Mouse (Mus musculus) ovary, postnatal 10 days (tissue): ENCODE results near the gene Krtap4-16.
"Not testable (repeated sequence)": the region's sequence is repeated elsewhere in the genome, so short reads cannot be mapped to it uniquely, and the experiment has no call there.

ENCODE experiments used
- DNase-seq: peaks from one replicate; pipeline ENCODE4 v3.0.0; 2022; ENCODE audit warnings: low spot score

Gene Krtap4-16

GRCm38 (mm10) chr11:99851508-99851907, at the start of gene Krtap4-16:
Krtap4-16 (minus strand) TSS chr11:99851608.
- no peak for DNase-seq

- DNase-seq: not testable (repeated sequence)
Measured at GRCm38 (mm10) chr11:99878887-99879286, 27.5 kb upstream of the Krtap4-16 start, which contains the start of gene Gm11567. Gm11567 (plus strand) TSS chr11:99879187.

- DNase-seq: not testable (repeated sequence)
Measured at GRCm38 (mm10) chr11:99873089-99873488, 21.7 kb upstream of the Krtap4-16 start, which contains the start of gene Krtap9-1. Krtap9-1 (plus strand) TSS chr11:99873389.

GRCm38 (mm10) chr11:99864176-99864575, 12.8 kb upstream of the Krtap4-16 start, which contains the start of gene Gm11559:
Gm11559 (plus strand) TSS chr11:99864476.
- not testable (repeated sequence) for DNase-seq

GRCm38 (mm10) chr11:99858761-99859160, 7.4 kb upstream of the Krtap4-16 start:
- no peak for DNase-seq

GRCm38 (mm10) chr11:99857617-99858016, 6.2 kb upstream of the Krtap4-16 start, which contains the start of gene Gm11568:
Gm11568 (plus strand) TSS chr11:99857917.
- no peak for DNase-seq

GRCm38 (mm10) chr11:99854121-99854520, 2.7 kb upstream of the Krtap4-16 start:
- no peak for DNase-seq

GRCm38 (mm10) chr11:99846746-99847145, 4.7 kb downstream of the Krtap4-16 start:
- DNase-seq: no peak

GRCm38 (mm10) chr11:99842185-99842584, 9.2 kb downstream of the Krtap4-16 start:
- no peak for DNase-seq

- DNase-seq: no peak
Measured at GRCm38 (mm10) chr11:99837966-99838365, 13.4 kb downstream of the Krtap4-16 start, which contains the start of gene 2300003K06Rik. 2300003K06Rik (minus strand) TSS chr11:99838066.

GRCm38 (mm10) chr11:99815566-99815965, 35.8 kb downstream of the Krtap4-16 start, which contains the start of gene Gm11564:
Gm11564 (minus strand) TSS chr11:99815666.
- not testable (repeated sequence) for DNase-seq

- not testable (repeated sequence) for DNase-seq
Measured at GRCm38 (mm10) chr11:99809792-99810191, 41.6 kb downstream of the Krtap4-16 start, which contains the start of gene Krtap4-13. Krtap4-13 (minus strand) TSS chr11:99809892.

GRCm38 (mm10) chr11:99804346-99804745, 47.1 kb downstream of the Krtap4-16 start, which contains the start of gene Gm11554:
Gm11554 (minus strand) TSS chr11:99804446.
- DNase-seq: not testable (repeated sequence)
